Mouse (Mus musculus) cerebellum, postnatal 10 days (tissue): ENCODE data around the gene Ccm2l.
A peak's percentile ranks its signal among the peaks of the same experiment; 100 is the strongest.

ENCODE experiments used
- DNase-seq, 2 experiments: peaks; one replicate each; pipeline ENCODE4 v3.0.0; 2021; ENCODE audit warnings: mixed read lengths in 2 of 2

Gene Ccm2l

DNA sequence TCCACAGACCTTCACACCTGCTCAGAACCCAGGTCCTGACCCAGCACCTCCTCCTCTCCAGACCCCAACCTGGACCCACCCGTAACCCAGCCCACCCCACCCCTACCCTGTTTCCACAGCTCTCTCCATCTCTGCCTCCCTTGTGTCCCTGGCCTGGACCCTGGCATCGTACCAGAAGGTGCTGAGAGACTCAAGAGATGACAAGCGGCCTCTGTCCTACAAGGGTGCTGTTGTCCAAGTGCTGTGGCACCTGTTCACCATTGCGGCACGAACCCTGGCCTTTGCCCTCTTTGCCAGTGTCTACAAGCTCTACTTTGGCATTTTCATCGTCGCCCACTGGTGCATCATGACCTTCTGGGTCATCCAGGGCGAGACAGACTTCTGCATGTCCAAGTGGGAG lies 11.9 kb upstream of the Ccm2l start:
- DNase-seq: no peak

DNA sequence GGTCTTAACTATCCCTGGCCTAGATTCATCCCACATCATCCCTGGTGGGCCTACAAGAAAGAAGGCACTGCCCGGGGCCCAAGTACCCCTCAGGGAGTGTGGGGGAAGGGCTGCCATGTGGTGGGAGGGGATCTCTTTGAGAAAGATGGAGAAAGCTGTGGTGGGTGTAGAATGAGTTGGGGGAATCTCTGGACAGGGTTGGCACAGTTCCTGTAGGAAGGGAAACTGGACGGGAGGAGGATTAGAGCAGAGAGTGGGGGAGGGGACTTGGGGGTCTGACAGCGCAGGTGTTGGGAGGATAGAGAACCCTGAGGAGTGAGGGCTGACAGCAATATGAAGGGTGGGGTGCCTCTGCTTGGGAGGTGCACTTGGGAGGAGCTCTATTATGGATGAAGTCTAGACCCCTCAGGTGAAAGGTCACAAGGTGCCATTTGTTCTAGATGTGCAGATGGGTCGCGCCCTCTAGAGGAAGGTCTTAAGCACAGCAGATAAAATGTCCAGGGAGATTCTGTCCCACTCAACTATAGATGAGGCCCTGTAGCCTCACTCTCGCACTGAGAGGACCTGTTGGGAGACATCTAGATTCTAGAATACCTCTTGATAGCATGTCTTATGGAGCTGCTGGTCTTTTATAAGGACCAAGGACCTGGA lies 10.4 kb upstream of the Ccm2l start:
- DNase-seq: peak; percentile 45 to 52

DNA sequence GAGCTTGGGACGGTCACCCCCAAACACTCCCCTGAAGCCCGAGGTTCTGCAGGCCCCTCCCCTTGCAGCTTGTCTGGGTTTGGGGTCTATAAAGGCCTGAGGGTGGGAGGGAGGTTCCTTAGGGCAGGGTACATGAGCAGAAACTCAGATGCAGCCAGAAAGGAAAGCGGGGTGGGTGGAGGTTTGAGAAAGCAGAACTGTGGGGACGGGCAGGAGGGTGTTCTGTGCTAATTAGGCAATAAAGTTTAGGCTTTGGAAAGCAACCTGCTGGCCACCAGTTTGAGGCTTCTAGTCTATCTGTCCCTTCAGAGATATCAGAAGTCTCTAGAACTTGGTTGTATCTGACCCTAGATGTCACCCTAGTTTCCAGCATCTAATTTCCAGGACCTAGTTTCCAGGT lies 7.4 kb upstream of the Ccm2l start:
- no peak for DNase-seq

DNA sequence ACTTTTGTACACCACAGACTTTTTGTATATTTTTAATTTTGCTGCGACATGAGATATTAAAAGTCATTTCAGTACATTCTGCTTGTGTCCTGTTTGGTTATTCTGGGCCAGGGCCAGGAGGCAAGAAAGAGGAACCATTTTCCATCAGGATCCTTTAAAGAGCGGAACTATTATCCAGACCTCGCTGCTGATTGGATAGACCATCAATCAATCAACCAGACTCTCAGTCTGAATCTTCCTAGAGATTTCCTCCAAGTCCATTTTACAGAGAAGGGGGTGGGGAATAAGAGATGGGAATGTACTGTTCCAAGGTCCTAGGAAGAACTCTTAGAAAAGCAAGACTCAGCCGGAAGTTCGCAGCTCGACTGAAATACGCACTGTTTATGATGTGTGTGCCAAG lies 5.5 kb upstream of the Ccm2l start:
- DNase-seq: no peak

DNA sequence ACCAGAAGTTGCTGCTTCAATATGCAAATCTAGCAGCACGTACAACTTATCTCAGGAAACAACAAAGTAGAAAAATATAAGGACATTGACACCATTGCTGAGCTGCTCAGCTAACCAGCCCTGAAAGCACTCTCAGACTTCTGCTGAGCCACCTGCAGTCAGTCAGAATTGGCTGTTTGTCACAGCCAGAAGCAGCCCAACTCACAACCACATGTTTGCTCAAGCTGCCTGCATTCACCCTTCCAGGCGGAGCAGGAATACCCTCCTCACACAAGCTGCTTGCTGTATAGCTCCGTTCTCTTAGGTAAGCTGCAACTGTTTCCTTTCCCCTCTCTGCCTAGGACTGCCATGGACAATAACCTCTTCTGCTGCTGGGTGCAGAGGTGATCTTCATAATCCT lies 2.4 kb upstream of the Ccm2l start:
- DNase-seq: no peak

DNA sequence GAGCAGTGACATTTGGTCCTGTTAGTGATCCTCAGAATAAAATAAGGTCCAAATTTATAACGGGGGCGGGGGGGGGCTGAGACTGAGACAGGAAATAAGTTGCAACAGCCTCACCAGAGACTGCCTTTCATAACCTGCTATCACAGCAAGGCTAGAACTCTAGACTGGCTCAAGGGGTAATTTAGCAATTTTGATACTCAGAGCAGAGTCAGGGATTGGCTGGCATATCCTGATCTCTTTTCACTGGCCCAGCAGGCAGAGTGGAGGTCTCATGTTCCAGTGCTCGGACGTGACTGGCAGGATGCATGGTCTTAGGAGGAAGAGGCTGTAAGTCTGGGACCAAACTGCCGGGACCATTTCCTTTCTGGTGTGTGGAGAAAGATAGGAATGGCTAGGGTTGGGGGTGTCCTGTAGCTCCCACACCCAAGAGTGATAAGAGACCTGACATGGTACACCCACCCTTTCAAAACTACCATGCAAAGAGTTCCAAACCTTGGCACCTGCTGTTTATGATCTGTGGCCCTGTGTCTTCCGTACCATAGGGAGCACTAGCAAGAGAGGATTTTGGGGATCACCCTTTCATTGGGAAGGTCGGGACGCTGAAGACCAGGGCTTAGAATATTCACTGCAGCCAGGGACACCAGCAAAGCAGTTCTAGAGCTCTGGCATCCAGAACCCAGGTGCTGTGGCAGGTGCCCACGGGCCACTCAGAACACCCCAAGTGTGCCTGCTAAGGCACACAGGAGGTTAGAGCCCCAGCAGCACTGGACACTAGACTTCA lies 1.4 kb upstream of the Ccm2l start:
- DNase-seq: no peak

DNA sequence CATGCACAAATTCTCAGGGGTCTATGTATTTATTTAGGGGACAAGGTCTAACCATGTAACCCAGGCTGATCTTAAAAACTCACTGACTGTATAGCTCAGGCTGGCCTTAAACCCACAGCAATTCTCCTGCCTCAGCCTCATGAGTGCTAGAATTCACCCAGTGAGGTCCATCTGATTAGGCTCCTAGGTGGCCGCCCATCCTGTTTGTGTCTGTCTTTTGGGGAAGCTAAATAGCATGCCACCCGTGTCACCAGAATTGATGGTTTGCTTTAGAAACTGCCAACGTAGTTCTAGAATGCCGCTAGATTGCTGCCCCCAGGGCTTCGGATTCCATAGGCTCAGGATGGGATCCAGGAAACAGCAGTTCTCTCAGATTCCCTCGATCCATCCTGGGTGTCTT lies 1.2 kb downstream of the Ccm2l start:
- DNase-seq: no peak

DNA sequence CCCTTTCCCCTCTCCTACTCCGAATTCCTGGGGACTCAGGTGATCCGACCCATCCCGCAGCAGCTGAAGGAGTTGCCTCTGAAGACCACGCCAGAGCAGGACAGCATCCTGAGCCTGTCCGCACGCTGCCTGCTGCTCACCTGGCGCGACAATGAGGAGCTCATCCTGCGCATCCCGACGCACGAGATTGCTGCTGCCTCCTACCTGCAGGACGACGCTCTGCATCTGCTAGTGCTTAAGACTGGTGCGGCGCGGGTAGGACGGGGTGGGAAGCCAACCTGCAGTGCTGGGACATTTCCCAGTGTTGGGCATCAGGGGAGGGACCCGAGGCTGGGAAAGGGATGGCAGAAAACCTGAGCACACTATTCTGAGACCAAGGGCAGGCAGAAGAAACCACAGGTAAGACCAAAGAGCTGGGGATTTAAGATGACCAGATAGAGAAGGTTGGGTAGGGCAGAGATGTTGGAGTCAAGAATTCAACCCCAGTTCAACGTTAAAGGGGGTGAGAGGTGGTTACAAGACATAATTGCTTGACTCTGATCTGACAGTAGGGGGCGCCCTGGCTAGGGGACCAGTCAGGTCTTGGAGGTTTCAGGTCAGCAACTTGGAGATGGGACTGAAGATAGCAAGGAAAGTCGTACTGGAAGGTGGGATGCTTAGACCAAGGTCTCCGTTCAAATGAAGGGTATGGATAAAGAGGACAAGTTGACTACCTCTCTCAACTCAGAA lies 5.2 kb downstream of the Ccm2l start:
- peak; percentile 77 to 80 for DNase-seq

DNA sequence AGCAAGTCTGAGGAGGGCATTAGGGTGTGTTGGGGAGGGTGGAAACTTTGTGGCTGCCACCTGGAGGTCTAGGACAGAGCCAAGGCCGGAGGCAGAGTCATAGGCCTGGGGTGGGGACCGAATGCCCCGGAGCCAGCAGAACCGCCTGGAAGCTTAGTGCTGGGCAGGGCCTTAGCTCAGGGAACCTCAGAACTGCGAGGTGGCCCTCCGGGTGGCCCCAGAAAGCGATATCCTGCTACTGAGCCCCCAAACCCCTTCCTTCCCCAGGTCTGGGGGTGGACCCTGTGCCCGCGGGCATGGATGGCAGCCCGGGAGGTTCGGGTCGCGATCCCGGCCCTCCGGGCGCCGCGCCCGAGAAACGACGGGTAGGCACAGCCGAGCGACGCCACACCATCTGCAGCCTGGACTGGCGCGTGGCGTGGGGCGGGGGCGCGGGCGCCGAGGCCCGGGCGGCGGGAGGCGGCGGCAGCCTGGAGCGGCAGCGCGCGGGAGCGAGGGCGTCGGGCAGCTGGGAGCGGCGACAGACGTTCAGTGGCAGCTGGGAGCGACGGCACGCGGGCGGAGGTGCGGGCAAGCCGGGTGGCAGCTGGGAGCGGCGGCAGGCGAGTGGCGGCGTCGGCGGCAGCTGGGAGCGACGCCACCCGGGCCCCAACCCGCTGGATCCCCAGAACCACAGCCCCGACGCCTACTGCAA lies 5.9 kb downstream of the Ccm2l start:
- peak; percentile 85 to 90 for DNase-seq

DNA sequence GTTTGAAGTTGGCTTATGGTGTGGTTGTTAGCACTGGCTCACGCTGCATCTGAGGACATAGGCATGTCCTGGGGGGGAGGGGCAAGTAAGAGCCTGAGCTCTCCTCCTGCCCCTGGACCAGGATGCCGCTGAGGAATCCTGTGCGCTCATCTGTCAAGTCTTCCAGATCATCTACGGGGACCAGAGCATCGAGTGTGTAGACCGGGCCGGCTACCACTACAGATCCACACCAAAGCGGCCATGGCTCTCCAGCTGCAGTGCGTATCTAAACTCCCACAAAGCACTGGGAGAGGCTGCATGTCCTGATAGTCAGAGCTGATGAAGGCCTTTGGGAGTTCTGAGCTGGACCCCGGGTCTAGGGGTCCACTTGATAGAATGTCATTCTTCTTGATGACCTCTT lies 8.9 kb downstream of the Ccm2l start:
- DNase-seq: no peak

DNA sequence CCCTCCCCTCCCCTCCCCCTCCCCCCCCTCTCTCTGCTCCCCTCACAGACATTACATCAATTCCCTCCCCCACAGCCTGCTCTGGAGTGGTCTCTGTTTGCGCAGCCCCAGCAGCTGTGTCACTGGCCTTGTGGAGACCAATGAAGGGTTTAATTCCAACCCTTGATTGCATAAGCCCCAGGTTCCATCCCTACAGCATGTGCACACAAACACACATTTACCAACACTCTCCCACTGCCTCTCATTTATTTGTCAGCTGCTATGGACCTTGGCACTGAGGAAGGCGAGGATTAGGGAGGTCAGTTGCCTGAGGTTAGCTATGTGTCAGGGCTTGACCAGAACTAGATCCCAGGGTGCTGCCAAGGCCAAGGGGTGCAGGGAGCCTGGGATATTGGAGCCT lies 10.2 kb downstream of the Ccm2l start:
- no peak for DNase-seq

DNA sequence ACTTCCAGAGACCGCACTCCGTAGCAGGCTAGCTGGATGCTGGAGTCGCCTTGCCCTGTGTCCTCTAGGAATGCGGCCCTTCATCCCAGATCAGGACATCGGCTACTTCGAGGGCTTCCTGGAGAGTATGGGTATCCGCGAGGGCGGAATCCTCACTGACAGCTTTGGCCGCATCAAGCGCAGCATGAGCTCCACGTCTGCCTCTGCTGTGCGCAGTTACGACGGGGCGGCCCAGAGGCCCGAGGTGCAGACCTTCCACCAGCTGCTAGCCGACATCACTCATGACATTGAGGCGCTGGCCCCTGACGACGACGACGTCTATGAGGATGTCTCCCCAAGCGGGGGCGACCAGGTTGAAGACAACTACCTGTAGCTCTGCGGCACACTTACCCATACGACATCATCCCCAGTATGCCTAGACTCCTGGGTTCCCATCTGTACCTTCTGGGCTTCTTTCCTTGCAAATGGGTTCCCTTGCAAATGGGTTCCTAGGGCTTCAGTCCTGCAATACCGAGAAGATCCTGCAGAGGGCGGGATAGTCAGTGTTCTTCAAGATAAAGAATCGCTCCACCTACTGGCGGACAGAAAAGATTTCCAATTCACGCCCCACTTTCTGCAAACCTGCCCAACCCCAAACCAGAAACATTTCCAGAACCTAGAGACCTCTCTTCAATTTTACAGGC lies 15.2 kb downstream of the Ccm2l start:
- peak; percentile 92 to 96 for DNase-seq

DNA sequence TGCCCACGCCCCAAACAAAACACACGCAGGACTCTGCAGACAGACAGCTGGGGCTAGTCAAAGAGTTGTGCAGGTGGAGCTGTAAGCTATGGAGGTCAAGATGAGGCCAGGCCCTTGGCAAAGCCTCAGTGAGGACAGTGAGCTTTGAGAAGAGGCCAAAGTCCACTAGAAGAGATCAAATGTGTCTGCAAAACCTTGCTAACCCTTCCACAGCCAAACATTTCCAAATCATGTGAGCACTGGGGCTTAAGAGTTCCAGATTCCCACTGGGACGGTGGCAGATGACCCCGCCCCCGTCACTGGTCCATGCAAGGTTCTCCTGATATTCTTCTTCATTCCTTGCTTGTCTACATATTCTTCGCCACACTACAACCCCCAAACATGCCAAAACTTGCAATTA lies 16.1 kb downstream of the Ccm2l start:
- DNase-seq: no peak

DNA sequence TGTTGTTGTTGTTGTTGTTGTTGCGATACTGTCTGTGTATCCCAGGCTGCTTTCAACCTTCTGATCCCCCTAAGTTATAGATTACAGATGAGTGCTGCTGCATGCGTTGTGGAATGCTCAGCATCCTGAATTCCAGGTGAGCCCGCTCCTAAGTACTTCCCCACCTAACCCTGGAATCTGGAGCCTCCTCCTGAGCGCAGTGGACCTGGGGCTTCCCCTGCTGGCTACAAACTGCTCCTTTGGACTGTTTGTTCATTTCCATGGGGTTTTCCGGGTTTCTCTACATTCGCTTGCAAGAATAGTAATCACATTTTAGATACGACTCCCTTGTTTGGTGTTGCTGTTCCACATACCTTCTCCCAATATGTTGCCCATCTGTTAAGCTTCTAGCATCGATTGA lies 17.5 kb downstream of the Ccm2l start:
- DNase-seq: no peak

DNA sequence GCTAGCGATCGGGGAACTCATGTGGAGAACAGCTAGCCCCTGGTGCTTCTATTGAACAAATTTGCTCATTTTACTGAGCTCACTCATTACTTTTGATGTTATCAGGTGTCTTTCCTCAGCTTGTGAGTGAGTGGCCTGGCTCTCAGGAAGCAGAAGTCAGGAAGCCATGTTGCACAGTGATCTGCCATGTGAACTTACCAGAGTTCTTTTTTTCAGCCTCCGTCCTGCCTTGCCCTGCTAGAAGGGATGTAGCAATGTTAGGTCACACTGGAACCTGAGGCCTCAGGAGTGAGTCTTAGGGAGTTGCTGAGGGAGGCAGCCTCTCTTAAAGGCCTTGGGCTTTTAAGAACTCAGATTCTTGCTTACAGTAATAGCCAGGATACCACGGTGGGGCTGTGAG lies 18.1 kb downstream of the Ccm2l start:
- no peak for DNase-seq

DNA sequence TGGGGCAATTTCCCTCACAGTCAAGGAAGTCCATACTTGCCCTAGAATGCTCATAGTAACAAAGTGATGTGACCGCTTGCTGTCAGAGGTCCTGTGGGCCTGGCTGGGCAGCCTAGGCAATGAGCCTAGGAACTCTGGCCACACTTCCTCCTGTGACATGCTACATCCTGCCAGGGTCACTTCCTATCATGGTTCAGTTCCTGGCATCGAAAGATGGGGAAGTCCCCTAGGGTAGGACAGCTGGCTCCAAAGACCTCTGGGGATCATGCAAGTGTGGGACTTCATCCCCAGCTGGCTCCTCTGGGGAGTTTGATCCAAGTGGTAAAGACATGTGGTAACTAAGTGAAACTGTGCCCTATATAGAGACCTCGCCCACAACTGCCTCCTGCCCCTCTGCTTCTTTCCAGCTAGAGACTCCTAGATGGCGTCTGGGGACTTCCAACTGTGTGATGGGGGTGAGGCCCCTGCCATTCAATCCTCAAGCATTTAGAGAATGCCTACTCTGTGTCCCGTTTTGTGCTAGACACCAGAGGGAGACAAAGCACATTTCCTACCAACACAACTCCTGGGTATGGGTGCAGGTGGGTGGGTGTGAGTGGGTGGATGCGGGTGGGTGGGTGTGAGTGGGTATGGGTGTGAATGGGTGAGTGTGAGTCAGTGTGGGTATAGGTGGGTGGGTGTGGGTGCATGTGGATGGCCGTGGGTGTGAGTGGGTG lies 18.7 kb downstream of the Ccm2l start:
- no peak for DNase-seq

DNA sequence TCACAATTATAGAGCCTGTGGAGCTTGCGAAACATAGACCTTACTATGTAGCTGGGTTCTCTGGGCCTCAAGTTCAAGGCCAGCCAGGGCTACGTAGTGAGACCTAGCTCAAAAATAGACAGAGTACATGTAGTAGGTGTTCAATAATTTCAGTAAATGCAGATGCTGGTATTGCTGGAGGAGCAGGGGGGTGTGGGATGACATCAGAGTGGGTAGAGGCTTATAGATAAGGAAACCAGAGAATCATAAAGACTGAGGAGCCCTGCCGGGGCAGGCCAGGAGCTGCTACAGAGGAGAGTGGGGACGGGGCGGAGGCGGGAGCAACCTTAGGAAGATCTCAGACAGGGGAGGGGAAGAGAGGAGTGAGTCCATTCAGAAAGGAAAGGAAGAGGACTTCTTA lies 19.8 kb downstream of the Ccm2l start:
- DNase-seq: no peak

DNA sequence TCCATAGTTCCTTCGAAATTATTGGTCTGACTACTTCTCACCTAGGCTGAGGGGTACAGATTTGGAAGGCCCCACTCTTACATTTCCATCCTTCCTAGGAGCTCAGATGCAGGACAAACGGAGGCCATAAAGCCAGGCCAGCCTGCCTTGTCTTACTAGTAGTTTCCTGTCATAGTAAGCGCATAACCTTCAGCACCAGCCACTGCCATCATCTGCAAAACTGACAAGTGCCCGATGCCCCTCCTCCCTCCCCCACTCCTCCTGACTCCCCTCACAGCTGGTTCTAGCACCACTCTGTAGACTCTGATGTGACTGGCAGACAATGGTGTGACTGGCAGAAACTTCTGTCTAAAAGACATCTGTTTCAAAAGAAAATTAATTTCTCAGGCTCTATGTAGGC lies 20.4 kb downstream of the Ccm2l start:
- DNase-seq: no peak

DNA sequence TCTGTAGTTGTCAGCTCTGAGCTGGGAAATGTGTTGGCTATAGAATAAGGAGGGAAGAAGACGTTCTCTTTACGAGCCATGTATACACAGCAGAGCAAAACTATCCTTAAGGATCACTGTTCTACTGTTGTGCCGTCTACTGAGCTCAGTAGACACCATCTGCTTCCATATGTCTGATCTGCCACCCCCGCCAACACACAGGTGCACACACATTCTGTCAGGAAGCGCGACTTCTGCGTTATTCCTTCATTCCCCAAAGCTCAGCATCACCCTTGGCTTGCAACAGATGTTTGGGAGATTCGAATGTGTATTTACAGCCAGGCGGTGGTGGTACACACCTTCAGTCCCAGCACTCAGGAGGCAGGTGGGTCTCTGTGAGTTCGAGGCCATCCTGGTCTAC lies 21.3 kb downstream of the Ccm2l start:
- DNase-seq: no peak

DNA sequence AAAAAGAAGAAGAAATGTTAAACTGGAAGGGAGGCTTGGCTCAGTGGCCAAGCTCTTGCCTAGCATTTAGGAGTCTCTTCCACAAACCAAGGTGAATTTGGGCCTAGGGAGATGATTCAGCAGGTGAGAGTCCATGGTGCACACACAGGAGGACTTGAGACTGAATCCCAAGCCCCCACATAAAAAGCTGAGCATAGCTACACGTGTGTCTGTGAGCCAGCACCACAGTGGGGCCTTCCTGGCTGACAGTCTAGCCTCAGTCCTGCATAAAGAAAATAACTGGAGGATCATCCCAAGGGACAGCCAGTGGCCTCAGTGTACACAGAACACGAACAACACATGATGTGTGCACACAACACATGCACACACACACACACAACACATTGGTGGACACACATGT lies 23.6 kb downstream of the Ccm2l start:
- DNase-seq: no peak

DNA sequence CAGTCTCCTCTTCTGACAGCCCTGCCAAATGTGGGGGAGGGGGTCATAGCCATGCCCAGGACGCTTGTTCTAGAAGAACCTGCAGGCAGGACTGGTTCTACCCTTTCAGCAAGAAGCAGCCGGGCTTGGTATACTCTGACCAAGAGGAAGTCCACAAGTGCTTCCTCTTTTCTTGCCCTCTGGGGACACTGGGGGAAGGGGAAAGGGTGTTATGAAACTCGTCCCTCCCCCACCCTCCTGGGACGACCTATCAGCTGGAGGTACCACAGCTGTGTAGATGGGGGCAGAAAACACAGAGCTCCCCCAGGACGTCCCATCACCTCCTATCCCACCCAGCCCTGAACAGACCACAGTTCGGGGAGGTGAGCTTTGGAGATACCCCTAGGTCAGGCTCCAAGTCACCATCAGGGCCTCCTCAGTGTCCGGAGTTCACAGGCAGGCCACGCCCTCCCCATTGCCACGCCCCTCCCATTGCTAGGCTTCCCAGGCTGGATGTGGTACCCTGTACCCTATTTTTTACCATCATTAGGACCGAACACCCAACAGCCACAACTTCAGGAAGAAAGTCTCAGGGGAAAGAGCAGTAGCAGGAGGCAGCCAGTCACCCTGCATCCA lies 24.9 kb downstream of the Ccm2l start:
- no peak for DNase-seq
